Mouse (Mus musculus) liver, embryonic 14.5 days (tissue): ENCODE data around the gene Mn1.

ENCODE experiments used
- CTCF ChIP-seq: IDR thresholded peaks from 2 replicates; pipeline ENCODE4 v1.5.1; 2016; ENCODE audit warnings: antibody characterized with exemption, low read depth, control low read depth
- EP300 ChIP-seq: IDR thresholded peaks from 2 replicates; pipeline ENCODE4 v1.6.1; 2016; ENCODE audit warnings: antibody characterized with exemption, low read depth

DNA sequence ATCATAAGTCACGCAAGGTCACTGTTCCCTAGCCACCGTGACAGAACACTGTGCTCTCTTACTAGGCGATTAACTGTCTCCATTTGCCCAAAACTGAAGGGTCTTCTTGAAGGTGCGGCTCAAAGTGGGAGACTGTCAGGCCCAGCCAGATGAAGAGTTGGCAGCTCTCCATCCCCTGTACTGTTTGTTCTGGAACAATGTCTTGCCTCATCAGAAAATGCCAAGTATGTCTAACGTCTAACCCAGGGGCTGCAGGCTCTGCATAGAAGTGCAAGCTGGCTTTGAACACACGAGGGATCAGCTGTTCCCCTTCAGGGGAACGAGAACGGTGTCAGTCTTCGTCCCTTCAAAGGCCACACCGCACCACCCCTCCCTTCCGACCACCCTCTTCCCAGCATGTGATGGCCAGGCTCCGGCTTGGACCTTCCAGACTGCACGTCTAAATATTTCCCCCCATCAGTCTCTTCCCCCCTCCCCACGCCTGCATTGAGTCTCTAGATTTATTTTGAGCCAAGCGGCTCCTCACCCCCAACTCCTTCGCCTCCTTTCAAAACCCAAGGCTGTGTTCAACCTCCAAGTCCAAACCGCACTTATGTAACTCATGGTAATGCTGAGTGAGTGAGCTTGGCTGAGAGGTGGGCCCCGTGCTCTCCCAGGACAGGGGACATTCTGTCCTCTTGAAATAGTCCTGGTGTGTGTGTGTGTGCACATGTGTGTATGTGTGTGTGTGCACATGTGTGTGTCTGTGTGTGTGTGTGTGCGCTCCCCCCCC, 15.1 kb upstream of the Mn1 start:
- TF ChIP-seq EP300, result no peak
- TF ChIP-seq CTCF, result no peak
